Mouse (Mus musculus): Measurements from ENCODE around the gene Clec2l. TPM values are rescaled to one million over a fixed set of nuclear protein-coding genes. Genes with fewer than 3 reads are reported as not detected.
A peak's percentile ranks its signal among the peaks of the same experiment; 100 is the strongest.
"Not testable (repeated sequence)": the region's sequence is repeated elsewhere in the genome, so short reads cannot be mapped to it uniquely, and the experiment has no call there.

Clec2l gene
- polyA plus RNA-seq, 1 experiment, result 109 TPM

DNA sequence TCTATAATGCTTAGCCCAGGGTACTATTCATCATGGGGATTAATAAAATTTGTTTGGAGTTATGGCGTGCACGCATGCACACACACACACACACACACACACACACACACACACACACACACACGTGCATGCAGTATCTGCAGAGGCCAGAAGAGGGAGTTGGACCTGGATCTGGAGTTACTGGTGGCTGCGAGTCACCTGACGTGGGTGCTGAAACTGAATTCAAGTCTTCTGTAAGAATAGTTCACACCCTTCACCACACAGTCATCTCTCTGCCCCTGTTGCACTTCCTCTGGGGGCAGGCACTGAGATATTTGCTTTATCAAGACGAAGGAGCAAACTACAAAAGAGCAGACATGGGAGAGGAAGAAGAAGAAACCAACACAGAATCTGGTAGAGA, 6.7 kb downstream of the Clec2l start:
- no peak for DNase-seq (ENCODE audit: extremely low spot score in 1 of 2, low spot score in 1 of 2)

DNA sequence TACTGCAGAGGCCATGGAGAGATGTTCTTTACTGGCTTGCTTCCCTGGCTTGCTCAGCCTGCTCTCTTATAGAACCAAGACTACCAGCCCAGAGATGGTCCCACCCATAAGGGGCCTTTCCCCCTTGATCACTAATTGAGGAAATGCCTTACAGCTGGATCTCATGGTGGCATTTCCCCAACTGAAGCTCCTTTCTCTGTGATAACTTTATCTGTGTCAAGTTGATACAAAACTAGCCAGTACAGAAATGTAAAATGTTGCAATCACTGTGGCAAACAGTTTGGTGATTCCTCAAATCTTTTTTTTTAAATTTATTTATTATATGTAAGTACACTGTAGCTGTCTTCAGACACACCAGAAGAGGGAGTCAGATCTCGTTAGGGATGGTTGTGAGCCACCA, 7.6 kb downstream of the Clec2l start:
- not testable (repeated sequence) for DNase-seq (ENCODE audit: extremely low spot score in 1 of 2, low spot score in 1 of 2)

DNA sequence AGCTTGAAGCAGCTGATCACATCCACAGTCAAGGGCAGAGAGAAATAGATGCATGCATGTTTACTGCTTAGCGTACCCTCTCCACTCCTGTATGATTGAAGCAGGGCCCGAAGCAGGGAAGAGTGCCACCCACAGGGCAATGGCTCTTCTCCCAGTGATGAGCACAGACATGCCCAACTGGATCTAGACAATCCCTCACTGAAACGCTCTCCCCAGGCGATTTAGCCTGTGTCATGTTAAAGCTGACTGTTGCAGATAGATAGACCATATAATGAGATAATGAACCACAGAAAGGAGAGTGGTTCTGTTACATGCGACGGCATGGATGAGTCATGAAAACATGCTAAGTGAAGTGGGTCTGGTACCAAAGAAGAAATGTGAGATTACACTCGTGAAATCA, 8.4 kb downstream of the Clec2l start:
- DNase-seq (ENCODE audit: extremely low spot score in 1 of 2, low spot score in 1 of 2), result no peak

DNA sequence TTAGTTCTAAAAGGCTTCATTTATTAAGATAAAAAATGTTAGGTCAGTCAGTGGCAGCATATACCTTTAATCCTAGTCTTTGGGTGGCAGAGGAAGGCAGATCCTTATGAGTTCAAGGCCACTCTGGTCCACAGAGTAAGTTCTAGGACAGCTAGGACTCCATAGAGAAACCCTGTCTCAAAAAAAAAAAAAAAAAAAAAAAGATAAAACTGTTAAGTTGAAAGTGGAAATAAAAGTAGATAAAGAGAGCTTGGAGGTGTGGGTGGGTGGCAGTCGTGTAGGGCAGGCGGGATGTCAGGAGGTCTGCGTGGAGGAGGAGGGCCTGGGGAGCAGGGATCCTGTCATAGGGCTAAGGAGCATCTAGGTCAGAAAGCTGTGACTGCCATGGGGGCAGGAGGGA, 9.1 kb downstream of the Clec2l start:
- no peak for DNase-seq (ENCODE audit: extremely low spot score in 1 of 2, low spot score in 1 of 2)

DNA sequence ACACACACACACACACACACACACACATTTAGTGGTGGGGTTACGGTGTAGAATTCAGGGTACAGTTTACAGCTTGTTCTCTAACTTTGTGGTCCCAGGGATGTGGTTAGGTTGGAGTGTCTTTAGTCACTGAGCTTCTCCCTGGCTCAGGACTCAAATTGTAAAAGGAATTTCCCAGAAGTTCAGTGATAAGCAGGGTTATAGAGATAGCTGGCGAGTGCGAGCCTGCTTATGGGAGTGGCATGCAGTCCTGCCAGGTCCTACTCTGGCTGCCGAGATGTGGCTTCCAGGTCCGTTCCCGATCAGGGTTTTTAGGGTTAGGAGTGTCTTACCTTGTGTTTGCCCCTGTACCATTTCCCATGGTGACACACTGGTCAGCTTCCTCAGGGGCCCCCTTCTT, 13.3 kb downstream of the Clec2l start:
- DNase-seq (ENCODE audit: extremely low spot score in 1 of 2, low spot score in 1 of 2), result no peak

DNA sequence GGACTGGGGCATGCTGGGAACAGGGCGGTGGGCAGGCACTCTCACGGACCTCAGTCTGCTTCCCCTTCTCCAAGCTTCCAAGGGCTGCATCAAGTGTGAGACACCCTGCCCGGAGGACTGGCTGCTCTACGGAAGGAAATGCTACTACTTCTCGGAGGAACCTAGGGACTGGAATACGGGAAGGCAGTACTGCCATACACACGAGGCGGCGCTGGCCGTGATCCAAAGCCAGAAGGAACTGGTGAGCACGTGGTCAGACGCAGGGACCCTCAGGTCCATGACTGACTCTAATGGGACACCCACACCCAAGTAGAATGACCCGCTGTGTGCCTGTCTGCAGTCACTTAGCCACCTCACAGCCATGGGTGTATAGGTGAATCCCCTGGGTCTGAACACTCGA, 13.9 kb downstream of the Clec2l start:
- DNase-seq (ENCODE audit: extremely low spot score in 1 of 2, low spot score in 1 of 2), result no peak

DNA sequence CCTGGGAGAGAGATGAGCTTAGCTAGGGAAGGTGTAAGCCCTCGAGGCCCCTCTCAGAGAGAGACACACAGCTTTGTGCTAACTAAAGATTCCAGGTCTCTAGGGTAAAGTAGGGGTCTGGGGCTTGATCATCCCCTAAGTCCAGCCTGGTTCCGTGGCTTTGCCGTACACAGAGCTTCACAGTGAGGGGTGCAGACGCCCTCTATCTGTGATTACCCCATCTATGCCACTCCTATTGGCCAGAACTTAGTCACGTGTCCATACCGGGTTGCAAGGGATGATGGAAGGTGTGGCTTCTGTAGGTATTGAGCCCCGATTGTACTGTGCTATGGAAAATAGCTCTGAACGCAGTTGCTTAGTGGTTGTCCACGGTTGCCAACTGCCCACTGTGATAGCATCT, 14.8 kb downstream of the Clec2l start:
- no peak for DNase-seq (ENCODE audit: extremely low spot score in 1 of 2, low spot score in 1 of 2)

DNA sequence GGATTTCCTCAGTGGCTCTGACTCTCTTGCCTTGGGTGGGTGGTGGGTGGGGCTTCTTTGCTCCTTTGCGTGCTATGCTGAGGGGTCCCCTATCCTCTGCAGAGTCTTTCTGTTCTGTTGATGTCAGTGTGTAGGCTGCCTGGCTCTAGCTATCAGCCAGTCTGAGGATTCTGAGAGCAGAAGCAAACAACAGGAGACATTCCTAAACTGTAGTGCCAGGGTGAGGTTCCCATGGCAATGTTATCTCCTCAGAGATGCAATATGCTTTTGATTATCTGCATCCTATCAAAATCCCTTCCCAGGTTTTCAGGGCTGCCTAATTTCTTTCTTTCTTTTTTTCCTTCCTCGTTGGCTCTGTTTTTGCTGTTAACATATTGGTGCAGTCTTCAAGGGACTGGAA, 19.7 kb downstream of the Clec2l start:
- no peak for DNase-seq (ENCODE audit: extremely low spot score in 1 of 2, low spot score in 1 of 2)

DNA sequence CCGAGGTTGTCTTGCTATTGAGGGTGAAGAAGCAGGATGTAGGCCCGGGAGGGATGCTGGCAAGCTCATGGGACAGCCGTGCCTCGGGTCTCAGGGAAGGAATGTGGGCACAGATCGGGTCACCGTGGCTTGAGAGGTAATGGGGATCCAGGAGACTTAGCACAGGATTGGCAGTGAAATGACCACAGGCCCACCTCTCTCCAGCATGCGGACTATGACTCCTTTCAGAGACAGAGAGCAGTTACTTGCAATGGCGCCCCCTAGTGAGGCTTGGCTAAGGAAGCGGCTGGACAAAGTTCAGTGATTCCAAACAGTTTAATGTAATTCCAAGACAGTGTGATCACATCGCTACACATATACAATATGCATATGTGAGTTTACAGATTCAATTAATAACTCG, 24.3 kb downstream of the Clec2l start:
- peak in 1 of 2 experiments; percentile 66 for DNase-seq (ENCODE audit: extremely low spot score in 1 of 2, low spot score in 1 of 2)

DNA sequence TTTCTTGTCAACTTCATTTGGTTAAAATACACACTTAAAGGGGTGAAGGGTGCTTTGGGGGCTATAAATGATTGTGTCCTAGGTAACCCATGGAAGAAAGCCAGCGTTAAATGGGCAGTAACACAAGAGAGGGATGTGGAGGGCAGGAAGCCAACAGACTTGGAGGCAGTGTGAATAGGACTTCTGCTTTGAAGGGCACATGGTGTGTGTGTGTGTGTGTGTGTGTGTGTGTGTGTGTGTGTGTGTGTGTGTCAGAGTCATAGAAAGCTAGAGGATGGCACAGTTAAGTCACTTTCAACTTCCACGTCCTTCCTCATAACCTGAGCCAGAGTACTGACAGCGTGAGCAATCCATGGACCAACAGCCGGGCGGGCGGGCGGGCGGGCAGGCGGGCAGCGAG, 26.0 kb downstream of the Clec2l start:
- no peak for DNase-seq (ENCODE audit: extremely low spot score in 1 of 2, low spot score in 1 of 2)

DNA sequence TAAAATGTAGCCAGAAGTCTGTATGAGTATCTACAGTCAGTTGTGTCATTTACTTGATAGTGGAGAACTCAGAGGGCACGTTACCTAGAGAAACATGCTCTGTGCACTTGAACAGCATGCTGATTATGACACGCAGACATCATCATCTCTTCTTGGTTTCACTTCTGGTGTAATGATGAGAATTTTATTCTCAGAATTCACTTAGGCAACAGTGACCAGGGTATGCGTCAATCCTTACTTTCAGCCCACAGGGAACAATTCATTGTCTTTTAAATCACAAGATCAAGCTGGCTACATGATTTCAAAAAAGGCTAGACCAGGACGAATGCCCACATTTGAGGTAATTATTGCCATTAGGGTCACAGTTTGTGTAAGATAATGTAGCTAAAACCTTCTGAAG, 27.7 kb downstream of the Clec2l start:
- no peak for DNase-seq (ENCODE audit: extremely low spot score in 1 of 2, low spot score in 1 of 2)

DNA sequence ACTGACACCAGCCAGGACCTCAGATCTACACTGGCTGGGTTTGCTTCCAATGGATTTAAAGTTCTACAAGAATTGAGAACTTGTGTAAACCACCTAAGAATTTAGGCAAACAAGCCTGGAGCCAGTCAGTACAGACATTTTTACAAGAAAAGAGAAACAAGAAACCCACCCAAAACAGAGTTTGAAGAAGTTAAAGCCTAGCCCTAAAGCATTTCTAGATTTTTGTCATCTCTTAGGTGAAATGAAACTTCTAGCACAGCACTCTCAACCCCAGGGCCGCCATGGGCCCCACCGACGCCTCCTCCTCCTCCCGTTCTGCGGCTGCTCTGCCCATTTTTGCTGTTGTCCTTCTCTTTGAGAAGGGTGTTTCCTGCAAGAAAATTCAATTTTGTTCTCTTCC, 28.2 kb downstream of the Clec2l start:
- DNase-seq (ENCODE audit: extremely low spot score in 1 of 2, low spot score in 1 of 2), result no peak

DNA sequence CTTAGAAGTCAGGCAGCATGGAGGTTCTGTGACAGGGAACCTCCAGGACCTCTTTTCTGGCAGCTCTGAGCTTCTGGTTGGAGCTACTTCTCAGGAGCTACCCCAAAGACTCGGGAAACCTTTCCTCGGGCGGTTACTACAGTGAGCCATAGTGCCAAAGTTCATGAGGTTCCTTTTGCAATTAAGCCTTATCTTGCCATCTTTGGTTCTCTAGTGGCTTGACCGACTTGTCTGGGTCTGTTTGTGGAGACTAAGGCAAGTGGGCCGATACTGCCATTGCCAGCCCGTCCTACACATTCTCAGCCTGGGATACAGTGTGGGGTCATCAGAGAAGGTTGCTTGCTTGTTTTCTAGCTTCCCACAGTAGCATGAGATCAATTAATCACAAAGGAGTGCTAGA, 29.7 kb downstream of the Clec2l start:
- no peak for DNase-seq (ENCODE audit: extremely low spot score in 1 of 2, low spot score in 1 of 2)

DNA sequence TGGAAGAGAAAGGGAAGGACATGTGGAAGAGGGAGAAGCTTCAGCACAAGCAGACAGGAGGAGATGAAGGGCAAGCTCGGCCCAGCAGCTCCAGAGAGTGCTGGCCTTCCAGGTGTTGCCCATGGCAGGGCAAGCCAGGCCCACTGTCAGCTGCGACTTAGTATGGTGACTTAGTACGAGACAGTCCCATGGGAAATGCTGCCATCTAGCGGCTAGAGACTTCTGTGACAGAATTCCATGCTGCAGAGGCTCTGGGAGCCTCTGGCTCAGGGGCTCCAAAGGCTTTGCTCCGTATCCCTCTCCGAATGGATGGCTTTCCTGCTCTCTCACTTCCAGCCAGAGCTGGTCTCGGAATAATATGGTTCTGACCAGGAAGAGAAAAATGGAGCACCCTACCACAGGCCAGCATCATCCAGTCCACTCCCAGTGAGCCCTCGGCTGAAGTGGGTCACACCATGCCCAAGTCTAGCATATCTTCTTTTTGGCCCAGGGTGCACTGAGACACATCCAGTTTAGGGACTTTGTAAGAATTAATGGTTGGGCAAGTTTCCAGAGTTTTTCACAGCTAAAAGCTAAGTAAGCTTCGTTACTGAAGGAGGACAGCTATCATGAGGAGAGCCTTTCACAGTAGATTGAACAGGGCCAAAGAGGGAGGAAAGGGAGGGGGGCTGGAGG, 32.6 kb downstream of the Clec2l start:
- DNase-seq (ENCODE audit: extremely low spot score in 1 of 2, low spot score in 1 of 2), result peak; percentile 71 to 95

DNA sequence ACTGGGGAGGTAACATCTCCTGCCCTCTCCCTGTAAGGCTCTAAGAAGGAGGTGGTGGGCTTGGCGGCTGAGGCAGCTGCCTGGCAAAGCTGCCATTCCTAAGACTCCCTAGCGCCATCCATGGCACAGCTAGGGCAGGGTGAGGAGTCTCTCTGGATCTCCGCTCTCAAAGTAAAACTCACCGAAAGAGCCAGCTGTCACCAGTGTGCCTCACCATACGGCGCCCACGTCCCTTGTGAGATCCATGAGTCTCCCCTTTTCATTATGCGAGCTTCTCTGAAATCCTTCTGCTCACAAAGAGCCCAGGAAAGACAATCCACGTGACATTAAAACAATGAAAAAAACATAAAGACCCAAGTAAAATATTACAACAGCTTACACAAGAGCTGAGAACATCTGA, 33.7 kb downstream of the Clec2l start:
- DNase-seq (ENCODE audit: extremely low spot score in 1 of 2, low spot score in 1 of 2), result peak; percentile 56 to 62

DNA sequence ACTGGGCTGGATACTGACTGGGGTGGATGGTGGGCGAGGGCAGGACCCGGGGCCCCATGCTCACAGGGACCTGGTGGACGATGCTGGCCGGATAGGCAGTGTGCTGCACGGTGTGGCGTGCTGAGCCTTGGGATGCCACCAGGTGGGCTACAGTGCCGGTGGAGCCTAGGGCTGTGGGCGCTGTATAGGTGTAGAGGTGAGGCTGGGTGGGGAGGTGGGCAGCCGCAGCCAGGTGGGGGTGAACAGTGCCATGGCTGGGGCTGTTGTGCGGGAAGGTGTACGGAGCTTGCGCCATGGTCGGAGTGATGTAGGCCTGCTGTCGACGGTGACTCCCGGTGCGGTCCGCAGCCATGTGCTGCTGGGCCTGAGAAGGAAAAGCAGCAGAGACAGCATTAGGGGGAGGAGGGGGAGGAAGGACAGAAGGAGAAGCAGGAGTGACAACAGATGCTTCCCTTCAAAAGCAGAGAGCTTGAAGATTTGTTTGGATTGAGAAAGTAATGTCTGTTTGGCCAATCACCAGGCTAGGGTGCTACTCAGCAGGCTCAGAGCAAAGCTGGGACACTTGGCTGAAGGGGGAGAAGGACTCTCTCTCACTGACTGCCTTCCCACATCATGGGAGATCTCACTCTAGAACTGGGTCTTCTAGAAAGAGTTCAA, 35.5 kb downstream of the Clec2l start:
- no peak for DNase-seq (ENCODE audit: extremely low spot score in 1 of 2, low spot score in 1 of 2)

DNA sequence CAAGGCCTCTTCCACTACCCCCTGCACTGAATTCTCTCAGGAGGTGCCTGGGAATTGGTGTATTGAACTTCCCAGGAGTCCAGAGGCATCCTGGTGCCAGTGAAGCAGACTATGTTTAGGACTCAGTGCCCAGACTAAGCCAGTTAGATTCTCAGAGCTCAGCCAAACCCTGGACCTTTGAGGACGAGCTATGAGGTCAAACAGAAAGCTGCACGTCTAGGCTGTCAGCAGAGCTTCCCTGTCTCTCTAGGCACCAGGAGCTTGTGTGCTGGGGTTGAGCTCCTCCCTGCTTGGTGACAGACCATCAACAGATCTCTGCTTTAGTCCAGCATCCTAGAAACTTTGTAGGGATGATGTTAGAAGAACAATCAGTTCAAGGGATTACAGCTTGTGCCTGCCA, 38.6 kb downstream of the Clec2l start:
- no peak for DNase-seq (ENCODE audit: extremely low spot score in 1 of 2, low spot score in 1 of 2)

DNA sequence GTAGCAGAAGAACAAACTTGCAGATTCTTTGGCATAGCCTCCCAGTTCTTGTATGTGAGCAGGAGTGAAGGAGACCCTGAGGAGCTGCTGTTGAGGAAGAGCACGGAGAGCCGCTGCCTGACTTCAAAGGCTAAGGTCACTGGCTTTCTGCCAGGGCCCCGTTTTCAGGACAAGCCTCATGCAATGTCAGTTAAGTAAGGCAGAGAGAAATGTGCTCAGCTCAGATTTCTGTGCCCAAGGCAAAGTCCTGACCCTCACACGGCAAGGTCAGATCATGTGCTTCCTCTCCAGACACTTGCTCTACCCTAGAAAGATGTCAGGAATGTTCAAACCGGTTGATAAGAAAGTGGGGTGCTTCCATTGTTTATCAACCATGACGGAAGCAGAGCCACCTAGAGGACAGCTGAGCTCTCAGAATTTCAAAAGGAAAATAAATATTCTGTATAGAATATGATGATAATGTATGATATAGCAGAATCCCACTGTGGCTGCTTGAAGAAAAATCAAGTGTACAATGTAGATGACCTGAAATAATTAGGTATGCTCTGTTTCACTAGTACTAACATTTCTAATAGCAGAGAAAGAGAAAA, 40.0 kb downstream of the Clec2l start:
- DNase-seq (ENCODE audit: extremely low spot score in 1 of 2, low spot score in 1 of 2), result no peak

DNA sequence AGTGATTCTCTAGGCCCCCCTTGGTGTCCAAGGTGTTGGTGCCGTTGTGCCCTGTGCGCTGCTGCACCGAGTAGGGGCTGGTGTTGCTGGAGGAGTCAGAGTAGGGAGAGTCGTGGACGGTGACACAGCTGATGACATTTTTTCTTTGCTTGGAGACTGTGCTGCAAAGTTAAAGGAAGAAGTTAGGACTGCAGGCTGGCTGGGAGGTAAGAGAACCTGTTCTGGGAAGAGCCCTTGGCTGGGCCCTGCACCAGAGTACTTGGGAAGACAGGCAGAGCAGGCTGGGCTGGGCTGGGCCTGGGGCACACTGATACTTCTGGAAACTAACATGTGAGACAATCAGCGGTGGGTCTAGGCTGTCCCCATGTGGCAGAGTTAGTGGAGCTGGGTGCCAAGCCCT, 40.7 kb downstream of the Clec2l start:
- no peak for DNase-seq (ENCODE audit: extremely low spot score in 1 of 2, low spot score in 1 of 2)

DNA sequence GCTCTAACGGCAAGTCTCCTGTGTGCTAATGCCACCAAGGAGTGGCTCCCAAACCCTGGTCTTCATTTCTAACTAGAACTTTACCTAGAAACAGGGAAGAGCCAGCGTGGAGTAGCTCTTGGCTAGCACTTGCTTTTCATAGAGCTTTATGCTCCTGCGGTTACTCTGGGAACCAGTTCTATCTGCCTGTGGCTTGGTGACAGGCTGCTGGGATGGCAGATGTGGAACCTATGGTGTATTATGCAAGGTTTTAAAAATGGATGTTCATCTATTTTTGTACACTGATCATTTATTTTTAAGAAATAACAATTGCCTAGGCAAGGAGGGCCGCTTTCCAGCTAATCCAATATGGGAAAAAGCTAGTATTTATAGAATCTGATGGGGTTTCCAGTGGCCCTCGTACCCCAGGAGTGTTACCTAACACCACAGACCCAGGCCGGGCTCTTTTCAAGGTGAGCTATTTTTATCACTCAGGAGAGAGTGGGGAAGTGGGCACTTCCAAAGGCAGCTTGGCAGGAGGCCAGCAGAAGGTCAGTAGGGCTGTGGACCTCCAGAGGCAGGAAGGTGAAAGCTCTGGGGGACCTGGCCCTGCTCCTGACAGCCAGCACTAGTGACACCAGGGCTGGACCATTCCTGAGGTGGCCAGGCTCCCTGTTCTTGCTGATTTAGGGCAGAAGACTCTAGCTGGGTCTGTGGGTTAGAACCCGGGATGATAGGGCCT, 41.6 kb downstream of the Clec2l start:
- peak in 1 of 2 experiments; percentile 40 for DNase-seq (ENCODE audit: extremely low spot score in 1 of 2, low spot score in 1 of 2)

DNA sequence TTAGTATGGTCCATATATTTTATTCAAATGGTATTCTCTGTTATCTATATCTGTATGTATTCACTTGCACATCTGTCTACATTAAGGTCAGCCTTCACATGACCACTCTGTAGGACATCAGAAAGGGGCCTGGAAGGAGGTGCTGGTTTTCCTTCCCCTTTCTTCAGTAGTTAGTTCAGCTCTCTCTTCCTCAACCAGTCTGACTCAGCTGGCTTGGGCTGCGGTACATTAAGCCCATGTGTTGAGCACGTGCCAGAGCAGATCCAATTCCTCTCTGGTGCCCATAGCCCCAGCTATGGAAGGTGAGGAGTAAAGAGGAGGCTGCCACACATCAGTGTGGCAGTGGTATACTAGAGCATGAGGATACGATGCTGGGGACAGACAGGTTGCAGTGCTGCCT, 47.6 kb downstream of the Clec2l start:
- DNase-seq (ENCODE audit: extremely low spot score in 1 of 2, low spot score in 1 of 2), result no peak

Measured in frontal cortex, adult 2 months (tissue).